Mouse (Mus musculus): ENCODE results near the gene Tbx4. TPM values are rescaled to one million over a fixed set of nuclear protein-coding genes. Genes with fewer than 3 reads are reported as not detected.

Tbx4 gene
- total RNA-seq (2012; rRNA removed) (not detected in 2 replicates), total RNA-seq (2014; rRNA removed) (not detected in 2 replicates), polyA plus RNA-seq (2012; ENCODE audit: insufficient read length, low read depth) (not detected in 2 replicates)

- in situ Hi-C loops (cut with MboI; ENCODE audit: low pct_ligation_motif_present, low pct_unique_long_range_greater_than_20kb, low sequenced_read_pairs), result no loop called here
Measured at GRCm38 (mm10) chr11:85885665-85886428, at the start of gene Tbx4. Gene Tbx4, plus strand, starts transcription at chr11:85886422.

DNA sequence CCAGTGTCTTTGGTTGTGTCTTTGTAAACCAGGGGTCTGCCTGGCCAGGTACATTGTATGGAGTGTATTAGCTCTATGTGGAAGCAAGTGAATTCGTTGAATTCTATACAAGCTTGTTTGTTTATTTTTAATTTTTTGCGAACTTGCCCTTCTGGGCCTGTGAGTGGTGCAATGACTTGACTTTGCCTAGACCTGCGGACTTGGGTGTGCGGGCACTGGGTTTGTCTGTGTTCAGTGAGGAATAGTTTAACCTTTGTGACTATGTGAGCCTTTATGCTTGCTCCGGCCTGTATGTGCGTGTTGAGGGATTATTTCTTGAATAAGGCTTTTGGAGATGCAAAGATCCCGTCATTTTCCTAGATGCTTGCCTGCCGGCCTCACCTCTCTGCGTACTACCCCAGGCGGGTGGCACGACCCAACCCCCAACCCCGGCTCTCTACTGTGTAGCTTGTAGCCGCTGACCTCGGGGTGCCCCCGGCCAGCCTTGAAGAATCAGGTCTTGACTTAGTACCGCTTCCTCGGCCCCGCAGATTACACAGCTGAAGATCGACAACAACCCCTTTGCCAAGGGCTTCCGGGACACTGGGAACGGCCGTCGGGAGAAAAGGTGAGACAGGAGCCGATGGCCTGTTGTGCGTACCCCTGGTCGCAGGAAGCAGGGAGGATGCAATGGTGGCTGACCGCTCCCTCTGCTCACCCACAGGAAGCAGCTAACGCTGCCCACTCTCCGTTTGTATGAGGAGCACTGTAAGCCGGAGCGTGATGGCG, 49.5 kb upstream of the Tbx4 start:
- H3K79me2 ChIP-seq (replicated peaks; ENCODE audit: control insufficient read depth, extremely low read depth, insufficient read depth, poor library complexity, severe bottlenecking), result no peaks in the 10 kb centered on the region
- dilution Hi-C loops (cut with MboI; ENCODE audit: extremely low pct_ligation_motif_present, extremely low pct_unique_long_range_greater_than_20kb, low sequenced_read_pairs), result no loop called here
- in situ Hi-C loops (cut with MboI; ENCODE audit: low pct_ligation_motif_present, low pct_unique_long_range_greater_than_20kb, low sequenced_read_pairs), result no loop called here
- peaks cover 16% of the 10 kb centered on the region for H3K27me3 ChIP-seq (replicated peaks)
- no peak overlapping the region for H3K4me3 ChIP-seq (replicated peaks in 1 of 3; ENCODE audit: low read depth in 2 of 3, low read length in 2 of 3, poor library complexity in 1 of 3)
- no peak overlapping the region for H3K9ac ChIP-seq (ENCODE audit: insufficient read depth, low read depth)
- H3K9me3 ChIP-seq (replicated peaks; ENCODE audit: low read length), result peaks cover 49% of the 10 kb centered on the region
- no peak overlapping the region for H3K27ac ChIP-seq (ENCODE audit: insufficient read depth, low read depth)
- TF ChIP-seq KAT2A (IDR thresholded peaks at IDR 0.05; ENCODE audit: insufficient replicate concordance, low read length), result no peak
- TF ChIP-seq IRF4 (IDR thresholded peaks at IDR 0.05; ENCODE audit: low read depth, low read length), result no peak
- TF ChIP-seq PAX5 (IDR thresholded peaks at IDR 0.05; ENCODE audit: low read length), result no peak
- no peak for TF ChIP-seq EP300 (IDR thresholded peaks at IDR 0.05; ENCODE audit: low read length)
- no peak for TF ChIP-seq RAD21 (IDR thresholded peaks at IDR 0.05; ENCODE audit: low read depth, low read length)
- TF ChIP-seq POLR2A (IDR thresholded peaks at IDR 0.05; ENCODE audit: low read depth, low read length), result no peak
- TF ChIP-seq ZNF384 (IDR thresholded peaks at IDR 0.05; ENCODE audit: low read depth, low read length), result no peak
- TF ChIP-seq TBP (conservative IDR thresholded peaks at IDR 0.05; ENCODE audit: low read depth, low read length), result no peak
- TF ChIP-seq HCFC1 (IDR thresholded peaks at IDR 0.05; ENCODE audit: low read depth, low read length), result no peak
- TF ChIP-seq JUND (conservative IDR thresholded peaks at IDR 0.05; ENCODE audit: low read depth, low read length), result no peak
- no peak for TF ChIP-seq SMC3 (IDR thresholded peaks at IDR 0.05; ENCODE audit: low read depth, low read length)
- no peak for TF ChIP-seq E2F4 (IDR thresholded peaks at IDR 0.05; ENCODE audit: insufficient replicate concordance, low read depth, low read length)
- TF ChIP-seq GABPA (IDR thresholded peaks at IDR 0.05; ENCODE audit: insufficient replicate concordance, low read depth, low read length), result no peak
- TF ChIP-seq NRF1 (IDR thresholded peaks at IDR 0.05; ENCODE audit: low read depth, low read length), result no peak
- no peak for TF ChIP-seq USF2 (conservative IDR thresholded peaks at IDR 0.05; ENCODE audit: low read depth, low read length)
- TF ChIP-seq ZKSCAN1 (IDR thresholded peaks at IDR 0.05; ENCODE audit: borderline replicate concordance, low read depth, low read length), result no peak
- no peak for TF ChIP-seq MAFK (IDR thresholded peaks at IDR 0.05; ENCODE audit: insufficient replicate concordance, low read length)
- no peak for TF ChIP-seq NELFE (IDR thresholded peaks at IDR 0.05; ENCODE audit: low read depth, low read length)
- TF ChIP-seq ELF1 (IDR thresholded peaks at IDR 0.05; ENCODE audit: low read depth, low read length), result no peak
- no peak for DNase-seq (ENCODE audit: extremely low read depth)
- H3K4me2 ChIP-seq (ENCODE audit: insufficient read depth, low read depth, poor library complexity, severe bottlenecking), result no peak overlapping the region
- H3K4me1 ChIP-seq (ENCODE audit: control insufficient read depth in 1 of 2, insufficient read depth in 2 of 2), result no peaks in the 10 kb centered on the region
- no peaks in the 10 kb centered on the region for H3K36me3 ChIP-seq (replicated peaks in 1 of 2; ENCODE audit: control insufficient read depth in 1 of 2, insufficient read depth in 1 of 2, low read length in 1 of 2)

More at GRCm38 (mm10) chr11:85885665-85886428, at the start of gene Tbx4:
- Histone ChIP-seq H3K9ac (ENCODE audit: insufficient read depth, low read depth) (no peak within 1 kb of the TSS), H3K79me2 (replicated peaks; ENCODE audit: control insufficient read depth, extremely low read depth, insufficient read depth, poor library complexity, severe bottlenecking) (no peaks in the 10 kb centered on the region), H3K4me3 (replicated peaks in 1 of 3; ENCODE audit: low read depth in 2 of 3, low read length in 2 of 3, poor library complexity in 1 of 3) (no peak within 1 kb of the TSS), H3K4me2 (ENCODE audit: insufficient read depth, low read depth, poor library complexity, severe bottlenecking) (no peak within 1 kb of the TSS), H3K27ac (ENCODE audit: insufficient read depth, low read depth) (no peak within 1 kb of the TSS), H3K9me3 (replicated peaks; ENCODE audit: low read length) (no peaks in the 10 kb centered on the region), H3K4me1 (ENCODE audit: control insufficient read depth in 1 of 2, insufficient read depth in 2 of 2) (peaks cover 7 to 8% of the 10 kb centered on the region in 2 experiments), H3K36me3 (replicated peaks in 1 of 2; ENCODE audit: control insufficient read depth in 1 of 2, insufficient read depth in 1 of 2, low read length in 1 of 2) (no peaks in the 10 kb centered on the region), H3K27me3 (replicated peaks) (peaks cover 2% of the 10 kb centered on the region)
- dilution Hi-C loops (cut with MboI; ENCODE audit: extremely low pct_ligation_motif_present, extremely low pct_unique_long_range_greater_than_20kb, low sequenced_read_pairs), result no loop called here
- TF ChIP-seq ZC3H11A (IDR thresholded peaks at IDR 0.05; ENCODE audit: low read depth, low read length) (no peak), E2F4 (IDR thresholded peaks at IDR 0.05; ENCODE audit: insufficient replicate concordance, low read depth, low read length) (no peak), TCF12 (IDR thresholded peaks at IDR 0.05; ENCODE audit: low read depth, low read length) (no peak), MXI1 (IDR thresholded peaks at IDR 0.05; ENCODE audit: low read depth, low read length) (no peak), NRF1 (IDR thresholded peaks at IDR 0.05; ENCODE audit: low read depth, low read length) (no peak), SIN3A (IDR thresholded peaks at IDR 0.05; ENCODE audit: low read length) (no peak), JUN (IDR thresholded peaks at IDR 0.05; ENCODE audit: insufficient read depth, low read depth, low read length) (no peak), ETS1 (conservative IDR thresholded peaks at IDR 0.05; ENCODE audit: low read depth, low read length) (no peak), ELF1 (IDR thresholded peaks at IDR 0.05; ENCODE audit: low read depth, low read length) (no peak), GABPA (IDR thresholded peaks at IDR 0.05; ENCODE audit: insufficient replicate concordance, low read depth, low read length) (no peak), ZMIZ1 (IDR thresholded peaks at IDR 0.05; ENCODE audit: low read depth, low read length) (no peak), IRF4 (IDR thresholded peaks at IDR 0.05; ENCODE audit: low read depth, low read length) (no peak)
- no peak for DNase-seq (ENCODE audit: extremely low read depth)
